In genomic region chr2:169483934-169484333, GRCm38 (mm10) we compare ENCODE assay signal across 13 mouse cellular contexts.
DNase-seq lines count a peak whose midpoint lies in the region; ATAC-seq and TF ChIP-seq lines count a peak whose summit lies in the region.
"Had no signal": no experiment of that assay in that cellular context is flagged by ENCODE, and none has a peak within 500 bp of the region (broad histone marks: within the 10 kb centered on the region; RNA-seq: fewer than 3 reads in every experiment).

No protein-coding gene starts in this region.

- H3K27me3 ChIP-seq in lung, embryonic 14.5 days (ENCODE audit: insufficient read depth, low read length) = no peaks in the 10 kb centered on the region
- no peaks in the 10 kb centered on the region for H3K27me3 ChIP-seq in intestine, embryonic 15.5 days (replicated peaks)
- no peaks in the 10 kb centered on the region for H3K27me3 ChIP-seq in neural tube, embryonic 13.5 days
- H3K27me3 ChIP-seq: embryonic facial prominence, embryonic 13.5 days; limb, embryonic 15.5 days; midbrain, embryonic 15.5 days had no signal

- peaks cover 15% of the 10 kb centered on the region for H3K4me1 ChIP-seq in lung, embryonic 14.5 days (ENCODE audit: insufficient read depth)
- H3K4me1 ChIP-seq in intestine, embryonic 15.5 days (replicated peaks) = peaks cover 15% of the 10 kb centered on the region; the same call in 1 of the 2 replicates
- peaks cover 25% of the 10 kb centered on the region for H3K4me1 ChIP-seq in neural tube, embryonic 13.5 days (replicated peaks)
- H3K4me1 ChIP-seq: midbrain, embryonic 15.5 days had no signal

- H3K9me3 ChIP-seq in lung, embryonic 14.5 days (ENCODE audit: low read depth, low read length) = no peaks in the 10 kb centered on the region
- H3K9me3 ChIP-seq in intestine, embryonic 15.5 days = no peaks in the 10 kb centered on the region
- 0 out of 2 replicates have a peak, but pooled peaks cover under 1% of the 10 kb centered on the region for H3K9me3 ChIP-seq in neural tube, embryonic 13.5 days
- H3K9me3 ChIP-seq: embryonic facial prominence, embryonic 13.5 days; limb, embryonic 15.5 days; midbrain, embryonic 15.5 days had no signal

- WGBS in lung, embryonic 14.5 days = 15% methylated on average over 8 of the region's 8 CpGs
- WGBS in intestine, embryonic 15.5 days = 24% methylated on average over 8 of the region's 8 CpGs
- 57% methylated on average over 8 of the region's 8 CpGs for WGBS in neural tube, embryonic 13.5 days

- no peak overlapping the region for H3K9ac ChIP-seq in lung, embryonic 14.5 days
- H3K9ac ChIP-seq in intestine, embryonic 15.5 days = no peak overlapping the region
- H3K9ac ChIP-seq in neural tube, embryonic 13.5 days = no peak overlapping the region
- H3K9ac ChIP-seq: embryonic facial prominence, embryonic 13.5 days; limb, embryonic 15.5 days; midbrain, embryonic 15.5 days had no signal

- no peak overlapping the region for H3K27ac ChIP-seq in lung, embryonic 14.5 days (ENCODE audit: low read depth)
- no peak overlapping the region for H3K27ac ChIP-seq in intestine, embryonic 15.5 days
- peak overlapping the region; percentile 56 for H3K27ac ChIP-seq in neural tube, embryonic 13.5 days (replicated peaks)
- H3K27ac ChIP-seq: embryonic facial prominence, embryonic 13.5 days; limb, embryonic 15.5 days; midbrain, embryonic 15.5 days had no signal

- TF ChIP-seq CTCF in lung, embryonic 14.5 days (IDR thresholded peaks at IDR 0.05; ENCODE audit: low read depth) = no peak

- peak; percentile 60; the same call in 1 of the 2 replicates for ATAC-seq in lung, embryonic 14.5 days (ENCODE audit: insufficient read depth)
- 0 out of 2 replicates have a peak, but pooled peaks have one; percentile 36 for ATAC-seq in intestine, embryonic 15.5 days
- no peak for ATAC-seq in neural tube, embryonic 13.5 days (ENCODE audit: low read depth)
- ATAC-seq in activated CD4-positive, CD25-positive, alpha-beta regulatory T cell, adult 4 months = no peak
- ATAC-seq: forebrain, embryonic 14.5 days; midbrain, embryonic 15.5 days had no signal

- H3K4me2 ChIP-seq in lung, embryonic 14.5 days = no peak overlapping the region
- H3K4me2 ChIP-seq in intestine, embryonic 15.5 days (replicated peaks) = no peak overlapping the region
- H3K4me2 ChIP-seq in neural tube, embryonic 13.5 days = no peak overlapping the region
- H3K4me2 ChIP-seq: embryonic facial prominence, embryonic 13.5 days; limb, embryonic 15.5 days; midbrain, embryonic 15.5 days had no signal

- DNase-seq in lung, embryonic 14.5 days = peak; percentile 65
- no peak for DNase-seq in lung, adult 18-20 months
- DNase-seq in adrenal gland, adult 2 months = peak; percentile 89
- DNase-seq in layer of hippocampus, postnatal 10 days (ENCODE audit: low spot score in 2 of 2) = no peak
- DNase-seq: heart, postnatal 10 days; layer of hippocampus, adult 9-11 months had no signal

- no peak overlapping the region for H3K4me3 ChIP-seq in lung, embryonic 14.5 days (ENCODE audit: low read depth, low read length)
- H3K4me3 ChIP-seq in intestine, embryonic 15.5 days (replicated peaks) = no peak overlapping the region
- H3K4me3 ChIP-seq in neural tube, embryonic 13.5 days = no peak overlapping the region
- H3K4me3 ChIP-seq: embryonic facial prominence, embryonic 13.5 days; limb, embryonic 15.5 days; midbrain, embryonic 15.5 days had no signal

- H3K36me3 ChIP-seq in lung, embryonic 14.5 days (ENCODE audit: insufficient read depth) = no peaks in the 10 kb centered on the region
- no peaks in the 10 kb centered on the region for H3K36me3 ChIP-seq in intestine, embryonic 15.5 days
- no peaks in the 10 kb centered on the region for H3K36me3 ChIP-seq in neural tube, embryonic 13.5 days
- H3K36me3 ChIP-seq: embryonic facial prominence, embryonic 13.5 days; limb, embryonic 15.5 days; midbrain, embryonic 15.5 days had no signal

Comparison
In these comparisons a context has a peak if more than half of its experiments do, and no peak if none do; other contexts are left out.
1. DNase-seq: peak in lung, embryonic 14.5 days (single experiment) and adrenal gland, adult 2 months (single experiment); none in lung, adult 18-20 months (0 of 2) and layer of hippocampus, postnatal 10 days (0 of 2).
2. ATAC-seq: peak in lung, embryonic 14.5 days (single experiment) and intestine, embryonic 15.5 days (single experiment); none in neural tube, embryonic 13.5 days (single experiment) and activated CD4-positive, CD25-positive, alpha-beta regulatory T cell, adult 4 months (single experiment).